8 mouse cellular contexts compared by ENCODE assay signal in the genomic region with DNA sequence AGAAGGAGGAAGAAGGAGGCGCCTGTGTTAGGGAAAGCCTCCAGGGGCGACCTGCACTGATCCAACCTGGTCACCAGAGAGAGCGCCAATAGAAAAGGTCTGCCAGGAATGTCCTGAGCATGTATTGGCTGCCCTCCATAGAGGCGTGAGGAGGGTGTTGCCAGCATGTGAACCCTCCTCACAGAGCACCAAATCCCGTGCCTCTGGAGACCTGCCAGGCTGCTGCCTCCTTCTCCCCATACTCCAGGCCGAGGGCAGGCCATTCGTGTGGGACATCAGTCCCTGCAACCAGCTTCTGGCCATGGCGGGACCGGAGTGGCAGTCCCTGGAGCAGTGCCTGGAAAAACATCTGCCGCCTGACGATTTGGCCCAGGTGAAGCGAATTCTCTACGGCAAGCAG. TPM values are rescaled to one million over a fixed set of nuclear protein-coding genes. Genes with fewer than 3 reads are reported as not detected.
DNase-seq lines count a peak whose midpoint lies in the region; ATAC-seq and TF ChIP-seq lines count a peak whose summit lies in the region.

No protein-coding gene starts in this region.

- no peak overlapping the region for H3K9ac ChIP-seq in limb, embryonic 11.5 days (ENCODE audit: low read length)
- no peak overlapping the region for H3K9ac ChIP-seq in embryonic facial prominence, embryonic 11.5 days (replicated peaks; ENCODE audit: low read length)
- H3K9ac ChIP-seq in intestine, postnatal 0 days (ENCODE audit: low read depth, low read length) = no peak overlapping the region
- H3K9ac ChIP-seq in liver, embryonic 16.5 days (ENCODE audit: low read depth, low read length) = no peak overlapping the region

- H3K27me3 ChIP-seq in limb, embryonic 11.5 days (ENCODE audit: control insufficient read depth, insufficient read depth, low read length) = no peaks in the 10 kb centered on the region
- H3K27me3 ChIP-seq in limb, embryonic 10.5 days (ENCODE audit: low read depth, poor library complexity, severe bottlenecking) = no peaks in the 10 kb centered on the region
- no peaks in the 10 kb centered on the region for H3K27me3 ChIP-seq in embryonic facial prominence, embryonic 11.5 days (ENCODE audit: control insufficient read depth, insufficient read depth, low read length)
- H3K27me3 ChIP-seq in intestine, postnatal 0 days (replicated peaks; ENCODE audit: control insufficient read depth, insufficient read depth, low read length) = no peaks in the 10 kb centered on the region
- no peaks in the 10 kb centered on the region for H3K27me3 ChIP-seq in liver, embryonic 16.5 days (ENCODE audit: control insufficient read depth, insufficient read depth, low read depth, low read length)

- 0 out of 2 replicates have a peak, but pooled peaks have one; percentile 3 for ATAC-seq in limb, embryonic 11.5 days (ENCODE audit: insufficient number of reproducible peaks, low FRiP score, low TSS enrichment, low read depth)
- 0 out of 2 replicates have a peak, but pooled peaks have one; percentile 48 for ATAC-seq in embryonic facial prominence, embryonic 11.5 days (replicated peaks; ENCODE audit: insufficient number of reproducible peaks, low FRiP score, low TSS enrichment, low read depth)
- peak; percentile 16; the same call in 1 of the 2 replicates for ATAC-seq in intestine, postnatal 0 days
- peak; percentile 76 for ATAC-seq in liver, embryonic 16.5 days (ENCODE audit: low read depth)

- no peaks in the 10 kb centered on the region for H3K9me3 ChIP-seq in limb, embryonic 11.5 days (ENCODE audit: control insufficient read depth, low read length)
- H3K9me3 ChIP-seq in limb, embryonic 10.5 days (replicated peaks) = no peaks in the 10 kb centered on the region
- H3K9me3 ChIP-seq in embryonic facial prominence, embryonic 11.5 days (replicated peaks; ENCODE audit: control insufficient read depth, low read length) = no peaks in the 10 kb centered on the region
- no peaks in the 10 kb centered on the region for H3K9me3 ChIP-seq in intestine, postnatal 0 days (ENCODE audit: control insufficient read depth)
- H3K9me3 ChIP-seq in liver, embryonic 16.5 days (replicated peaks; ENCODE audit: control insufficient read depth, low read length) = no peaks in the 10 kb centered on the region

- whole genome bisulfite sequencing in limb, embryonic 11.5 days = 44% methylated on average over 13 of the region's 13 CpGs
- 47% methylated on average over 13 of the region's 13 CpGs for WGBS in limb, embryonic 10.5 days
- 46% methylated on average over 13 of the region's 13 CpGs for WGBS in embryonic facial prominence, embryonic 11.5 days
- 52% methylated on average over 13 of the region's 13 CpGs for WGBS in intestine, postnatal 0 days
- 56% methylated on average over 13 of the region's 13 CpGs for WGBS in liver, embryonic 16.5 days (ENCODE audit: insufficient replicate concordance)

- H3K4me1 ChIP-seq in limb, embryonic 11.5 days (ENCODE audit: control insufficient read depth, insufficient read depth, low read length) = no peaks in the 10 kb centered on the region
- H3K4me1 ChIP-seq in limb, embryonic 10.5 days = no peaks in the 10 kb centered on the region
- H3K4me1 ChIP-seq in embryonic facial prominence, embryonic 11.5 days (ENCODE audit: control insufficient read depth, insufficient read depth, low read length) = no peaks in the 10 kb centered on the region
- no peaks in the 10 kb centered on the region for H3K4me1 ChIP-seq in intestine, postnatal 0 days (replicated peaks; ENCODE audit: control insufficient read depth, insufficient read depth, low read length)
- H3K4me1 ChIP-seq in liver, embryonic 16.5 days (ENCODE audit: control insufficient read depth, low read depth, low read length) = no peaks in the 10 kb centered on the region

- no peak overlapping the region for H3K4me2 ChIP-seq in limb, embryonic 11.5 days (ENCODE audit: low read depth, severe bottlenecking)
- no peak overlapping the region for H3K4me2 ChIP-seq in embryonic facial prominence, embryonic 11.5 days (ENCODE audit: low read depth, low read length)
- no peak overlapping the region for H3K4me2 ChIP-seq in intestine, postnatal 0 days (replicated peaks; ENCODE audit: low read depth)
- H3K4me2 ChIP-seq in liver, embryonic 16.5 days (ENCODE audit: low read depth, low read length) = no peak overlapping the region

- H3K4me3 ChIP-seq in limb, embryonic 11.5 days (ENCODE audit: low read depth, low read length) = no peak overlapping the region
- no peak overlapping the region for H3K4me3 ChIP-seq in limb, embryonic 10.5 days
- H3K4me3 ChIP-seq in embryonic facial prominence, embryonic 11.5 days (ENCODE audit: low read depth, low read length) = no peak overlapping the region
- no peak overlapping the region for H3K4me3 ChIP-seq in intestine, postnatal 0 days (ENCODE audit: low read depth, low read length)
- peak overlapping the region; percentile 22 for H3K4me3 ChIP-seq in liver, embryonic 16.5 days (ENCODE audit: low read depth, low read length)

- no peak for DNase-seq in limb, embryonic 11.5 days (ENCODE audit: low spot score)
- no peak for DNase-seq in limb, embryonic 10.5 days (ENCODE audit: low spot score)
- no peak for DNase-seq in embryonic facial prominence, embryonic 11.5 days (ENCODE audit: low spot score)
- no peak for DNase-seq in Muller cell, postnatal 12 days (ENCODE audit: inconsistent ontology term)
- no peak for DNase-seq in c-Kit-positive CD71-positive TER-119-positive erythroid progenitor cells, embryonic 14.5 days (ENCODE audit: low spot score)
- no peak for DNase-seq in spleen, postnatal 10 days (ENCODE audit: low spot score in 2 of 2)

- H3K27ac ChIP-seq in limb, embryonic 11.5 days (replicated peaks; ENCODE audit: low read depth, low read length) = no peak overlapping the region
- H3K27ac ChIP-seq in limb, embryonic 10.5 days = no peak overlapping the region
- H3K27ac ChIP-seq in embryonic facial prominence, embryonic 11.5 days (replicated peaks; ENCODE audit: low read depth, low read length) = no peak overlapping the region
- no peak overlapping the region for H3K27ac ChIP-seq in intestine, postnatal 0 days (ENCODE audit: low read depth, low read length)
- no peak overlapping the region for H3K27ac ChIP-seq in liver, embryonic 16.5 days (ENCODE audit: low read length)

- TF ChIP-seq CTCF in intestine, postnatal 0 days (IDR thresholded peaks at IDR 0.05; ENCODE audit: low read depth) = no peak

- no peaks in the 10 kb centered on the region for H3K36me3 ChIP-seq in limb, embryonic 11.5 days (ENCODE audit: control insufficient read depth, insufficient read depth, low read length)
- no peaks in the 10 kb centered on the region for H3K36me3 ChIP-seq in limb, embryonic 10.5 days
- H3K36me3 ChIP-seq in embryonic facial prominence, embryonic 11.5 days (replicated peaks; ENCODE audit: control insufficient read depth, insufficient read depth, low read depth, low read length) = no peaks in the 10 kb centered on the region
- no peaks in the 10 kb centered on the region for H3K36me3 ChIP-seq in intestine, postnatal 0 days (ENCODE audit: control insufficient read depth, insufficient read depth)
- no peaks in the 10 kb centered on the region for H3K36me3 ChIP-seq in liver, embryonic 16.5 days (ENCODE audit: control insufficient read depth, insufficient read depth)

RNA-seq across cellular contexts. Expression of a gene that starts 5.8 kb away (rescaled TPM):
- 0.21 and 0.37 TPM in 2 replicates for polyA plus RNA-seq in limb, embryonic 11.5 days (2014; fragmentation: Nextera tagmentation; extraction: Ambion mirVana)
- 0.70 TPM in 1 of 2 replicates, not detected in the other for polyA plus RNA-seq in limb, embryonic 10.5 days (2016; fragmentation: Nextera tagmentation; extraction: Ambion mirVana)
- 0.07 and 0.25 TPM in 2 replicates for polyA plus RNA-seq in embryonic facial prominence, embryonic 11.5 days (2014; fragmentation: Nextera tagmentation; extraction: Ambion mirVana)
- 0.14 and 0.52 TPM in 2 replicates for polyA plus RNA-seq in intestine, postnatal 0 days (2015; fragmentation: Nextera tagmentation; extraction: Ambion mirVana)
- 29.5 and 40.4 TPM in 2 replicates for polyA plus RNA-seq in liver, embryonic 16.5 days (2015; fragmentation: Nextera tagmentation; extraction: Ambion mirVana)

Comparison
In these comparisons a context has a peak if more than half of its experiments do, and no peak if none do; other contexts are left out.
1. ATAC-seq: peak in every context shown above with its lines; median percentile 76 in liver, embryonic 16.5 days; 48 in embryonic facial prominence, embryonic 11.5 days; 16 in intestine, postnatal 0 days; 3 in limb, embryonic 11.5 days.
2. RNA of a gene that starts 5.8 kb away (polyA plus RNA-seq): 29.5 to 40.4 TPM in liver, embryonic 16.5 days; 0.14 to 0.52 TPM in intestine, postnatal 0 days, 0.21 to 0.37 TPM in limb, embryonic 11.5 days, 0.70 TPM in limb, embryonic 10.5 days and 0.07 to 0.25 TPM in embryonic facial prominence, embryonic 11.5 days; every median in the first group is over 10 times any median in the second.